Mouse (Mus musculus) lung, postnatal 0 days (tissue): ENCODE results near the gene Otub1. TPM values are rescaled to one million over a fixed set of nuclear protein-coding genes. Genes with fewer than 3 reads are reported as not detected.

Experiments used
- ATAC-seq: fragments of 200-750 bp; cut with Nextera tagmentation; 2 replicates; pipeline ENCODE4 v1.8.0; 2017; ENCODE audit warnings: moderate library complexity
- DNase-seq: peaks from one replicate; pipeline ENCODE4 v3.0.0-alpha.2; 2016; ENCODE audit warnings: low spot score
- H3K27ac ChIP-seq: fragments of 300-500 bp; sonication (generic); 2 replicates; pipeline ENCODE4 v1.5.1; 2014; ENCODE audit warnings: antibody characterized with exemption, mild to moderate bottlenecking, low read length, mixed read lengths
- H3K27me3 ChIP-seq: fragments of 300-500 bp; sonication (generic); replicated peaks from 2 replicates; pipeline ENCODE4 v1.6.1; 2014; ENCODE audit warnings: low read length, mixed read lengths; ENCODE audit not compliant: insufficient read depth
- H3K36me3 ChIP-seq: fragments of 300-500 bp; sonication (generic); 2 replicates; pipeline ENCODE4 v1.6.1; 2014; ENCODE audit warnings: low read length, mixed read lengths; ENCODE audit not compliant: insufficient read depth
- H3K4me1 ChIP-seq: fragments of 300-500 bp; sonication (generic); 2 replicates; pipeline ENCODE4 v1.6.1; 2014; ENCODE audit warnings: antibody characterized with exemption, low read depth, low read length, mixed read lengths; ENCODE audit not compliant: insufficient read depth
- H3K4me2 ChIP-seq: fragments of 300-500 bp; sonication (generic); replicated peaks from 2 replicates; pipeline ENCODE4 v1.6.1; 2014; ENCODE audit warnings: low read depth, mild to moderate bottlenecking, low read length, moderate library complexity, mixed read lengths
- H3K4me3 ChIP-seq: fragments of 300-500 bp; sonication (generic); 2 replicates; pipeline ENCODE4 v1.5.1; 2014; ENCODE audit warnings: low read depth, low read length
- H3K9ac ChIP-seq: fragments of 300-500 bp; sonication (generic); replicated peaks from 2 replicates; pipeline ENCODE4 v1.6.1; 2014; ENCODE audit warnings: low read depth, mild to moderate bottlenecking
- H3K9me3 ChIP-seq: fragments of 300-500 bp; sonication (generic); 2 replicates; pipeline ENCODE4 v1.6.1; 2016; ENCODE audit warnings: low read length, mixed read lengths
- CTCF ChIP-seq: IDR thresholded peaks from 2 replicates; pipeline ENCODE4 v1.5.1; 2016; ENCODE audit warnings: antibody characterized with exemption, mild to moderate bottlenecking
- EP300 ChIP-seq: IDR thresholded peaks from 2 replicates; pipeline ENCODE4 v1.6.1; 2016; ENCODE audit warnings: antibody characterized with exemption, mild to moderate bottlenecking, control low read depth
- WGBS: fragments of 180-500 bp; shearing (Covaris S2); extraction: QIAGEN DNeasy Blood & Tissue Kit; methylation state at CpG from one replicate; pipeline ENCODE4 v1.1.7; 2014; 5-methylcytosine and 5-hydroxymethylcytosine counted together
- polyA plus RNA-seq: library from polyadenylated mRNA; unstranded; fragments of >200 nt; fragmentation: Nextera tagmentation; extraction: Ambion mirVana; gene quantifications from 2 replicates; pipeline ENCODE4 v1.2.1, GENCODE M21; 2015

Otub1 gene
- polyA plus RNA-seq, result 107 and 119 TPM in 2 replicates

DNA sequence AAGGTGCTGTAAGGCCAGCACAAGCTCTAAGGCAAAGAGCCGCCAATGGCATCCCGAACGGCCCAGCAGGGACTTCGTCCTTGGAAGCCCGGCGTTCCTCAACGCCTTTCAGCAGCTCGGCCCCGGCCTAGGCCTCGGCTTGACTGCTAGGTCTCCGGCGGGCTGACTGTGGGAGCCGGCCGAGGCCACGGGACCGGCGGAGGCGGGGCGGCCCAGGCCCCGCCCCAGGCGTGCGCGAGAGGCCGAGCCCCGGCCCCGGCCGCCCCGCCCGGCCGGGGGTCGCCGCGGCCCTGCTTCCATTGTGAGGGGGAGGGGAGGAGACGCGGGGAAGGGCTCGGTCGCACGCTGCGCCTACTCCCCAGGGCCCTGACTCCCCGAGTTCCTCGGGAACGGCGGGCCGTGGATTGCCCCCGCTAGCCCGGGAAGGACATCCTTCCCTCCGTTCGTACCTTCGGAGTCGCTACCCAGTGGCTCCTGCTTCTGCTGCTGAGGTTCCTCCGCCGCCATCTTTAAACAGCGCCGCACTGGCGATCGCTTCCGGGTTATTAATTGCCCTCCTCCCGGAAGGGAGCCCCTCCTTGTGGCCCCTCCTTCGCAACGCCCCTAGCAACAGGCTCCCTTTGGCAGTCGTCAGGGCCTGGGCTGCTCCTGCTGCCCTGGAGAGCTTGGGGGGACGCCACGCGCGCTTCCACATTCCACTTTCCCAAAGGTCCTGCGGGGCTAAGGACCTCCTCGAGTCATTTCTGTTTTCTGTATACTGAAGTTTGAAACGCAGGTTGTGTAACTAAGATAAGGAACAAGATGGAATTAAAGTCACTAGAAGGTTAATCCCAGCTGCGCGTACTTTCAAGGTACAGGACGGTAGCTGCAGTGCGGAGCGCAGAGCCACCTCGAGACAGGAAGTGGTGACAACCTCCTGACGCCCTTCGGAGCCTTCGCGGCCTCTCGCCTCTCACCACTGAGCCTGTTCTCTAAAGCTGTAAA, at the start of gene Otub1:
Gene Otub1, minus strand, starts transcription at position 564 of the 984 bp plus-strand sequence.
- H3K27me3 ChIP-seq, result no peaks in the 10 kb centered on the region
- TF ChIP-seq EP300, result no peak
- no peak for TF ChIP-seq CTCF
- 0 out of 2 replicates have a peak, but pooled peaks cover 4% of the 10 kb centered on the region for H3K36me3 ChIP-seq
- H3K4me2 ChIP-seq, result peak within 1 kb of the TSS; percentile 85
- H3K27ac ChIP-seq, result peak within 1 kb of the TSS; percentile 94
- no peaks in the 10 kb centered on the region for H3K9me3 ChIP-seq
- 1% methylated on average over 63 of the region's 79 CpGs for WGBS
- peak within 1 kb of the TSS; percentile 62 for H3K9ac ChIP-seq
- peak within 1 kb of the TSS; percentile 87 for H3K4me3 ChIP-seq
- no peaks in the 10 kb centered on the region for H3K4me1 ChIP-seq
- ATAC-seq (peak; percentile 98), DNase-seq (peak; percentile 98)

DNA sequence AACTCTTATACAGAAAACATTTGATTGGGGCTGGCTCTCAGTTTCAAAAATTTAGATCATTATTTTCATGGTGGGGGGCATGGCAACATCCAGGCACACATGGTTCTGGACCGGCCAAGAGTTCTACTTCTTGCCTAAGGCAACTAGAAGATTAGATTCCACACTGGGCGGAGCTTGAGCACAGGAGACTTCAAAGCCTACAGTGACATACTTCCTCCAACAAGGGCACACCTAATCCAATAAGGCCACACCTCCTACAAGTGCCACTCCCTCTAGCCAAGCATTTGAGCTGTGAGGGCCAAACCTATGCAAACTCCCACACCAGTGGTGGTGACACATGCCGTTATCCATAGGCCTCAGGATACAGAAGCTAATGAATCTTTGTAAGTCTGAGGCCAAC, 39.9 kb upstream of the Otub1 start:
- H3K9me3 ChIP-seq, result no peaks in the 10 kb centered on the region
- no peak overlapping the region for H3K4me2 ChIP-seq
- H3K4me3 ChIP-seq, result no peak overlapping the region
- ATAC-seq (no peak), DNase-seq (peak; percentile 36)
- H3K27me3 ChIP-seq, result no peaks in the 10 kb centered on the region
- TF ChIP-seq CTCF (no peak), EP300 (no peak)
- no peaks in the 10 kb centered on the region for H3K4me1 ChIP-seq
- WGBS, result 66% methylated on average over 3 of the region's 3 CpGs
- H3K27ac ChIP-seq, result no peak overlapping the region
- H3K36me3 ChIP-seq, result no peaks in the 10 kb centered on the region
- H3K9ac ChIP-seq, result no peak overlapping the region

DNA sequence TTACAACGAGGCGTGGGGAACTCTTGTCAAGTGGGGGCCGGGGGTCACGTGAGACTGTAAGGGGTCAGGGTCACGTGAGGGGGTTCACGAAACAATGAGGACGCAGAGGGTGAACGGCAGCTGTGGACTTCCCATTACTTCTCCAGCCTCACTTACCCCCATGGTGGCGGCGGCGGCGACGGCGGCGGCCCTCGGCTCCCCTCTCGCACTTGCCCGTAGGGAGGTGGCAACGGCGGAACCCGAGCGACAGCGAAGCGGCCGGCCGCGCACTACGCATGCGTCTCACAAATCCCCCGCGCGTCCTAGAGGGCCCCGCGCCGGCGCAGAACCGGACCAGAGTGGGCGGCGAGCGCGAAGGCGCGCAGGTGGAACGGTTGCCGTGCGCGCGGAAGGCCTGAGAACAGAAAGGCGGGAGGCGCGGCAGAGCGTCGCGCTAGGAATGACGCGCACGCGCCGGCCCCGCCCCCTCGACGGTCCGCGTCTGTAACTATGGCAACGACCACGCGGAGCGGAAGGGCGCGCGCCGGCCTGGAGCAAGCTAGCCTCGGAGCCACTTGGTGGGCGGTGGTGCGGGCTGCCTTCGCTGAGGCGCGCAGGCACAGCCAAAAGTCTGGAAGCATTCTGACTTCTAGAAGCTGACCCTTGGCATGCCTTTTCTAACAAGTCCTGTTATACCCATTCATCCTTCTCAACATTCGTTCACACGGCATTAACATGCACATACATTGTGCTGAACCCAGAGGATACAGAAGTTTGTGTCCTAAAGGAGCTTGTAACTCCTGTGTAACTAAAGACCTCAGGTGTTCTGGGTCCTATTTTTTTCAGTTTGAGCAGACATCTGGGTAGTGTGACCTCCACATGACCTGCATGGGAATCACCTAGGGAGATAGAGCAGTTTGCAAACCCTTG, 34.9 kb upstream of the Otub1 start, which contains the start of gene Naa40:
Gene Naa40, minus strand, starts transcription at position 402 of the 909 bp plus-strand sequence.
- Histone ChIP-seq H3K9me3 (no peaks in the 10 kb centered on the region), H3K36me3 (no peaks in the 10 kb centered on the region), H3K27ac (peak within 1 kb of the TSS; percentile 51), H3K4me1 (no peaks in the 10 kb centered on the region), H3K9ac (peak within 1 kb of the TSS; percentile 65), H3K27me3 (no peaks in the 10 kb centered on the region), H3K4me3 (peak within 1 kb of the TSS; percentile 74), H3K4me2 (peak within 1 kb of the TSS; percentile 94)
- peak; percentile 1; the same call in 1 of the 2 replicates for TF ChIP-seq CTCF
- TF ChIP-seq EP300, result no peak
- peak; percentile 97 for ATAC-seq
- peak; percentile 97 for DNase-seq
- WGBS, result under 1% methylated on average over 59 of the region's 80 CpGs

DNA sequence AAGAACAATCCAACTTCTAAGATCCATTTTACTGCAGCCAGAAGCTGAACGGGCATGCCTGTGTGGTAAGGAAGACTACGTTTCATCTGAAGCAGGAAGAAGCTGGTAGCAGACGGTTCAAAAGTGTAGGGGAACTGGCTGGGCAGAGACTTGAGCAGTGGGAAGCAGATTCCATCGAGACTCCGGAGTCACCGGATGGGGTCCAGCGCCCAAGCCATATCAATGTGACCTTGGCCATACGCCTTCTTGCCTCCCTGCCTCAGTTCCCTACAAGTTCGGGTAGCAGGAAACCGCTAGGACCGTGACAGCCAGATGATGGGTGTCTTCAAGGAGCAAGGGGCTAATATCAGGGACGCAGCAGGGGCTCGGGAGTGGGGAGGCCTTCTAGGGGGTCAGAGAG, 34.2 kb upstream of the Otub1 start:
- ATAC-seq (no peak), DNase-seq (no peak)
- TF ChIP-seq EP300 (no peak), CTCF (no peak)

DNA sequence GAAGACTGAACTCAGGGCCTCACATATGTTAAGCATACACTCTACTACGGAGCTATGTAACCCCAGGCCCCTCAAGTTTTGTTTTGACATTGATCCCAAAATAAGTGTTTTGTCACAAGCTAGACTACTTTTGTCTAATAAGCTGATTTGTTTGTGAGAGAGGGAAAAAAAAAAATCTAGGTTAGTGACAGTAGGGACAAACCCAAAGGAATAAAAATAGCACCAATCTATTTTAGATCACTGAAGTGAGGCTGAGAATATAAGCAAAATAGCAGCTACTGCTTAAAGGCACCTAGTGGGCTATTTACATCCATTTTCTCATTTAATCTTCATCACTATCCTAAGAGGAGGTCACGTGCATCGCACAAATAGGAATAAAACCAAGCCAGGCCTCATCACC, 33.5 kb upstream of the Otub1 start:
- WGBS, result 77% methylated on average over 3 of the region's 3 CpGs
- Histone ChIP-seq H3K4me1 (no peaks in the 10 kb centered on the region), H3K27ac (no peak overlapping the region), H3K36me3 (no peaks in the 10 kb centered on the region), H3K4me3 (no peak overlapping the region), H3K9ac (peak overlapping the region; percentile 65; the same call in 1 of the 2 replicates), H3K9me3 (no peaks in the 10 kb centered on the region), H3K4me2 (no peak overlapping the region), H3K27me3 (no peaks in the 10 kb centered on the region)
- ATAC-seq (no peak), DNase-seq (no peak)
- TF ChIP-seq CTCF, result no peak

More for the DNA sequence above, 34.2 kb upstream of the Otub1 start:
- Histone ChIP-seq H3K4me2 (peak overlapping the region; percentile 94), H3K27me3 (no peaks in the 10 kb centered on the region), H3K36me3 (no peaks in the 10 kb centered on the region), H3K4me3 (peak overlapping the region; percentile 74), H3K9ac (peak overlapping the region; percentile 65), H3K27ac (peak overlapping the region; percentile 51), H3K4me1 (no peaks in the 10 kb centered on the region), H3K9me3 (no peaks in the 10 kb centered on the region)
- WGBS, result 2% methylated on average over 13 of the region's 13 CpGs

DNA sequence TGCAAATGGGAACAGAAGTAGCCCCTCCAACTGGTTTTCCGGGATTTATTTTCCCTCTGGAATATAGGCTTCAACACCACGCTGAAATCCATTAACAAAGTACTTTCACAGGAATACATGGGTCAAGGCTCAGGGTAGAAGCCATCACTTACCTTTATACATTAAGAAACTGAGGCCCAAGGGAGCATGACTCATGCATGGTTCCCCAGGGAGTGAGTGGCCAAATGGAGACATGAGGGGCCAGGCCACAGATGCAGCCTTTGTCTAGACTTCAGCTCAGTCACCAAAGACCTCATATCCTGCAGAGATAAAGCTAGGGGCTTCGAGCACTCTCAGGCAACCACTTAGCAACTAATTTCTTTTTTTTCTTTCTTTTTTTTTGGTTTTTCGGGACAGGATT, 30.6 kb upstream of the Otub1 start:
- DNase-seq (no peak), ATAC-seq (no peak)
- H3K27ac ChIP-seq, result no peak overlapping the region
- 81% methylated on average over 4 of the region's 4 CpGs for WGBS
- H3K4me3 ChIP-seq, result no peak overlapping the region
- H3K27me3 ChIP-seq, result no peaks in the 10 kb centered on the region
- H3K36me3 ChIP-seq, result 0 out of 2 replicates have a peak, but pooled peaks cover 2% of the 10 kb centered on the region
- TF ChIP-seq EP300 (no peak), CTCF (no peak)
- H3K9me3 ChIP-seq, result no peaks in the 10 kb centered on the region
- H3K4me2 ChIP-seq, result no peak overlapping the region
- H3K9ac ChIP-seq, result no peak overlapping the region
- H3K4me1 ChIP-seq, result no peaks in the 10 kb centered on the region
